Mouse (Mus musculus) stomach, embryonic 14.5 days (tissue): Measurements from ENCODE around the gene Tmub1. TPM values are rescaled to one million over a fixed set of nuclear protein-coding genes. Genes with fewer than 3 reads are reported as not detected.
A peak's percentile ranks its signal among the peaks of the same experiment; 100 is the strongest.

Experiments
- ATAC-seq: fragments of 200-750 bp; cut with Nextera tagmentation; 2 replicates; pipeline ENCODE4 v1.8.0; 2017; ENCODE audit warnings: low read depth, moderate TSS enrichment; ENCODE audit not compliant: insufficient number of reproducible peaks, insufficient read depth, low FRiP score
- H3K27ac ChIP-seq: fragments of 300-500 bp; sonication (generic); 2 replicates; pipeline ENCODE4 v1.5.1; 2014; ENCODE audit warnings: mild to moderate bottlenecking, low read length, moderate library complexity, mixed read lengths
- H3K27me3 ChIP-seq: fragments of 300-500 bp; sonication (generic); 2 replicates; pipeline ENCODE4 v1.6.1; 2014; ENCODE audit warnings: low read length, control low read depth, mixed read lengths; ENCODE audit not compliant: control insufficient read depth, insufficient read depth
- H3K36me3 ChIP-seq: fragments of 300-500 bp; sonication (generic); 2 replicates; pipeline ENCODE4 v1.6.1; 2014; ENCODE audit warnings: mild to moderate bottlenecking, control low read depth, low read length, moderate library complexity, mixed read lengths; ENCODE audit not compliant: control insufficient read depth, insufficient read depth
- H3K4me1 ChIP-seq: fragments of 300-500 bp; sonication (generic); 2 replicates; pipeline ENCODE4 v1.6.1; 2014; ENCODE audit warnings: low read length, control low read depth, mixed read lengths; ENCODE audit not compliant: control insufficient read depth, insufficient read depth
- H3K4me2 ChIP-seq: fragments of 300-500 bp; sonication (generic); replicated peaks from 2 replicates; pipeline ENCODE4 v1.6.1; 2014; ENCODE audit warnings: low read depth, low read length, control low read depth
- H3K4me3 ChIP-seq: fragments of 300-500 bp; sonication (generic); 2 replicates; pipeline ENCODE4 v1.5.1; 2014; ENCODE audit warnings: low read depth, low read length, control low read depth
- H3K9ac ChIP-seq: fragments of 300-500 bp; sonication (generic); replicated peaks from 2 replicates; pipeline ENCODE4 v1.6.1; 2014; ENCODE audit warnings: low read depth, mild to moderate bottlenecking, control low read depth, low read length, moderate library complexity, mixed read lengths
- H3K9me3 ChIP-seq: fragments of 300-500 bp; sonication (generic); 2 replicates; pipeline ENCODE4 v1.6.1; 2016; ENCODE audit warnings: low read depth, low read length, control low read depth; ENCODE audit not compliant: control insufficient read depth
- WGBS: fragments of 180-500 bp; shearing (Covaris S2); extraction: QIAGEN DNeasy Blood & Tissue Kit; methylation state at CpG from one replicate; pipeline ENCODE4 v1.1.7; 2014; 5-methylcytosine and 5-hydroxymethylcytosine counted together
- polyA plus RNA-seq: library from polyadenylated mRNA; unstranded; fragments of >200 nt; fragmentation: Nextera tagmentation; extraction: Ambion mirVana; gene quantifications from 2 replicates; pipeline ENCODE4 v1.2.1, GENCODE M21; 2014

Tmub1 gene
- polyA plus RNA-seq, 1 experiment from 2014 or later, result 27.6 TPM

DNA sequence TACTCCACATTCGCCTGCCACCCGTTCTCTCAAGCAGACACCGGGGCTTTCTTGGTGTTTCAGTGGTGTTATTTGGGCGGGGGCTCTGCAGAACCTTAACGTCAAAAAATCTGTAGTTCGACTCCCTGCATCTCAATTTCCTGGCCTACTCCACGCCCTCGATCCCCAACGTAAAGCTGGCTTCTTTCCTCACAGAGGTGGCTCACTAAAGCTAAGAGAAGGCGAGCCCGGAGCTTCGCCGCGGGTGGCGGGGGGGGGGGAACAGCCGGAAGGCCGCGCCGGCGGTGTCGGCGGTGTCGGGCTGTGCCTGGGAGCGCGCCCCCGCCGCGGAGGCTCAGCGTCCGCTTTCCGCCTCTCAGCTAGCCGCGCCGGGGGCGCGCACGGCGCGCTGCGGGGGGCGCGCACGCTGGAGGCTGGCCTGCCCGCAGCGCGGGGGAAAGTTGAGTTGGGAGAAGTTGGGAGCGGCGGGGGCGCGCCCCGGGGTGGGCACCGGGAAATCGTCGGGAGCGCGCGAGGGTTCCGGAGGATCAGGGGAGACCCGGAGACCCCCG is 22.7 kb downstream of the Tmub1 start:
- WGBS, result 1% methylated on average over 53 of the region's 60 CpGs
- H3K4me3 ChIP-seq, result peak overlapping the region; percentile 67
- peaks cover 9% of the 10 kb centered on the region for H3K36me3 ChIP-seq
- H3K4me2 ChIP-seq, result peak overlapping the region; percentile 96
- H3K27me3 ChIP-seq, result no peaks in the 10 kb centered on the region
- 0 out of 2 replicates have a peak, but pooled peaks have one; percentile 4 for ATAC-seq
- no peaks in the 10 kb centered on the region for H3K9me3 ChIP-seq
- peak overlapping the region; percentile 71 for H3K9ac ChIP-seq
- peak overlapping the region; percentile 93 for H3K27ac ChIP-seq
- H3K4me1 ChIP-seq, result peaks cover 40% of the 10 kb centered on the region

DNA sequence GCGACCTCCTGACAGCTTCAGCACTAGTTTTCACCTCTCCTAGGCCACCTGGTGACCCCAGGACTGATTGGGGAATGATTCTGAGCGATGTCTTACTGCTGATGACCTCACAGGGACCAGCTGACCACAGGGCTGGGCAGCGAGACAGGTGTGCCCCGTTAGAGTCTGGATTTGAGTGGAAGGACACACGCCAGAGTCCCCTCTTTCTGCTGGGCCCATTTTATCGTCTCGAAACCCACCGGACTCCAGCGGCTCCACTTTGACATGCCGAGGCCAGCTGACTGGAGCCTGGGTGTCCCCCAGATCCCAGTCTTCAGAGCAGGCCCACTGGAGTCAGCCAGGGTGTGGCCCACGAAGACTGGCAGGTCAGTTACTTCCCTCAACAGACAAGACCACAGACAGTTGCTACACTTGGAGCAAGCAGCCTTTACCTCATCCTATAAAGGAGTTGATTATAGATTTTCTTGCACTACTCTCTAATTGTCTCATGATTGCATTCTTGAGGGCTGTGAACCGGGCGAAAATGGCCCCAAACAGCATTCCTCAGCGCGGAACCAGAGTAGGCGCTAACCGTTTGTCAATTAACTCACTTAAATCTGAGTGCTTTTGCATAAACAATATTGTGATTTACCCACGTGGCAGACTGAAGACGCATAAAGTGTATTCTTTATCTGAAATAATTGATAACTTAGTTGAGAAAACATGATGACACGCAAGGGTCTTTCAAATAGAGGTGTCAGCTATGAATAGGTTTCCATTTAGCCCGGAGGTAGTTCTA is 23.5 kb downstream of the Tmub1 start:
- H3K36me3 ChIP-seq, result peaks cover 8% of the 10 kb centered on the region; the same call in 1 of the 2 replicates
- 10% methylated on average over 21 of the region's 21 CpGs for WGBS

DNA sequence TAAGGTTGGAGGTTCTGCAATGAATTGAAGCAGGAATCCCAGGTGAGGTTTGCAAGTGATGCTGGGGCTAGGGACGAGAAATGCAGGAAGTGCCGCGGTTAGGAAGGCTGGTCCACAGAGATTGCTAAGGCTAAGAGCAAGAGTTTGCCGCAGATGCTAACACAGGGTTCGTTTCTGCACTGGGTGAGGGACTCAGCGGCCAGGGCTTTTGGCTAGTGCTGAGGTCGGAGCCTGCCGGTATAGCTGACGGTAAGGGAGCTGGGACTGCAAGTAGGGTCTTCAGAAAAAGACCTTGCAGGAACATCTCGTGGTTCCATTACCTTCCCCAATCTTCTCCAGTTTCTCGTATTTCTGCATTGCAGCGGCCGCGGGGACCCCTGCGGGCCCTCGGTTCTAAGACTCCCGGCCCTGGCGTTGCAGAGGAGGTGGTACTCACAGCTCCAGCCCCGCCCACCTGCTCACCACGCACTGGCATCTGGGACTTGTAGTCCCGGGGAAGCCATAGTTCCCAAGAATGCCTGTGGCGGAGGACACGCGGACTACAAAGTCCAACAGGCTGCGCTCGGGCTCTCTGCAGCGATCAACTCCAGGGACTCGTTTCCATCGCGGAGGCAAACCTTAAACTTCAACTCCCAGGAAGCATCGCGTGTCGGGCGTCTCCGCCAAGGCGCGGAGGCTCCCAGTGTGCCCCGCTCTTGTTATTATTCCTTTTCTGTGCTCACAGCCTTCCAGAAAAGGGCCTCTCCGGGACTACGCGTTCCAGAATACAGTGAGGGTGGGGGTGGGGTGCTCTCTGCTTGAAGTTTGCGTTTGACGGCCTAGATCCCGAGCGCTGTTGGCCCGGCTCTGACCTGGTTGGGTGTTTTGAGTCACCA is 24.3 kb downstream of the Tmub1 start, which contains the start of the genes Cdk5 and Slc4a2:
Gene Cdk5 (minus strand): TSS at position 402 of the 875 bp plus-strand sequence.
Gene Slc4a2 (plus strand): TSS at position 709 of the 875 bp plus-strand sequence.
- Histone ChIP-seq H3K9me3 (no peaks in the 10 kb centered on the region), H3K36me3 (peaks cover 12% of the 10 kb centered on the region; the same call in 1 of the 2 replicates), H3K4me3 (peak within 1 kb of the TSS; percentile 67), H3K27ac (peak within 1 kb of the TSS; percentile 93), H3K4me2 (peak within 1 kb of the TSS; percentile 96), H3K27me3 (no peaks in the 10 kb centered on the region), H3K4me1 (peaks cover 37% of the 10 kb centered on the region), H3K9ac (peak within 1 kb of the TSS; percentile 71)
- WGBS, result under 1% methylated on average over 46 of the region's 46 CpGs
- ATAC-seq, result peak; percentile 91

More for the DNA sequence above, 23.5 kb downstream of the Tmub1 start:
- peaks cover 40% of the 10 kb centered on the region for H3K4me1 ChIP-seq
- H3K4me3 ChIP-seq, result peak overlapping the region; percentile 67
- H3K9me3 ChIP-seq, result no peaks in the 10 kb centered on the region
- H3K9ac ChIP-seq, result peak overlapping the region; percentile 71; the same call in 1 of the 2 replicates
- H3K4me2 ChIP-seq, result peak overlapping the region; percentile 96
- no peaks in the 10 kb centered on the region for H3K27me3 ChIP-seq
- H3K27ac ChIP-seq, result peak overlapping the region; percentile 93
- no peak for ATAC-seq

DNA sequence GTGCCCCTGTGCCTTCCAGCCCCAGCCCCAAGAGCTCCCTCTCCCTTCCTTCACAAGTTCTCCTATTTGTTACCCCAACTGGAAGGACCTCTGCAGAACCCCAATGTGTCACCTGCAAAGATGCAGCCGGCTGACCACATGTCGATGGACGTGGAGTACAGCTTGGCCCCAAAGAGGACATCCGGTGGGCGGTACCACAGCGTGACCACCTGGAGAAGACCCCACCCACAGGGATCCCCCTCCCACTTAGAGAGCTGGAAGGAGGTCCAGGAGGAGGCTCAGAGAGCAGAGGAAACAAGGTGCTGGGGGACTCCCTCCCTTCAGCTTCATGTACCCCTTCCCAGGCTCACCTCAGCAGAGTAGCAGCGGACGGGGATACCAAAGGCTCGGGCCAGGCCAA is 27.3 kb downstream of the Tmub1 start:
- Histone ChIP-seq H3K36me3 (peaks cover 12% of the 10 kb centered on the region; the same call in 1 of the 2 replicates), H3K4me2 (no peak overlapping the region), H3K4me1 (peaks cover 19% of the 10 kb centered on the region), H3K9ac (no peak overlapping the region), H3K4me3 (no peak overlapping the region), H3K27ac (no peak overlapping the region), H3K9me3 (no peaks in the 10 kb centered on the region), H3K27me3 (no peaks in the 10 kb centered on the region)
- 89% methylated on average over 9 of the region's 9 CpGs for WGBS
- no peak for ATAC-seq

DNA sequence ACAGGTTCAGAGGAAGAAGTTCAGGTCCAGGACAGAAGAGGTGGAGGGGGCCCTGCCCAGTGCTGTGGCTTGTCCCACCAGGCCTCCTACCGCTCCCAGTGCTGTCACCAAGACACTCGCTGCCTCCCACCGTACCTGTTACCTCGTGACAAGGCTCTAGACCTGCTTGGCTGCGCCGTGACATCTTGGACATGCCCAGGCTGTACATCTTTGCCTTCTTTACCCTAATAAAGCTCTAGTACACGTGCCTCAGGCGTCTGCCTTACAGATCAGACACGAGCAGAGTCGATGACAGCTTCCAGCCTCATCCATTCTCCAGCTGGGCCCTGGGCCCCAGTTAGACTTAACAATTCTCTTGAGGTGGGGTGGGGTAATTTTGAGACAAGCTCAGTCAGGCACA is 30.1 kb downstream of the Tmub1 start:
- Histone ChIP-seq H3K27me3 (no peaks in the 10 kb centered on the region), H3K9ac (no peak overlapping the region), H3K27ac (no peak overlapping the region), H3K4me2 (no peak overlapping the region), H3K9me3 (no peaks in the 10 kb centered on the region), H3K36me3 (peaks cover 12% of the 10 kb centered on the region; the same call in 1 of the 2 replicates), H3K4me1 (peaks cover 8% of the 10 kb centered on the region), H3K4me3 (no peak overlapping the region)
- 85% methylated on average over 10 of the region's 10 CpGs for WGBS
- no peak for ATAC-seq

DNA sequence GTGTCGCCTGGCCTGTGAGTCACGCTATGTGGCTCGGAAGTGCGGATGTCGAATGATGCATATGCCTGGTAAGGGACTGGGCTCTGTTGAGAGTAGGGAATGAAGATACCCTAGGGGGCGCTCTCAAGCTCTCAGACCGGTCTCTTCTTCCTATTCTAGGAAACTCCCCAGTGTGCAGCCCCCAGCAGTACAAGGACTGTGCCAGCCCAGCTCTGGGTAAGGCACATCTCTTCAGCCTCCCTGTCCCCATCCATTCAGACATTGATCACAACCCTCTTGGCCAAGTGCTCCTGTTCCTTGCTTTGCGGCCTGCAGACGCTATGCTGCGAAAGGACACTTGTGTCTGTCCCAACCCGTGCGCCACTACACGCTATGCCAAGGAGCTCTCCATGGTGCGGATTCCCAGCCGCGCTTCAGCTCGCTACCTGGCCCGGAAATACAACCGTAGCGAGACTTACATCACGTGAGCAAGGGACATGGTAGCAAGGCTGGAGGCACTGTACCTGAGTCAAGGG is 31.4 kb downstream of the Tmub1 start:
- Histone ChIP-seq H3K36me3 (peaks cover 12% of the 10 kb centered on the region; the same call in 1 of the 2 replicates), H3K4me1 (0 out of 2 replicates have a peak, but pooled peaks cover 3% of the 10 kb centered on the region), H3K27me3 (no peaks in the 10 kb centered on the region), H3K9me3 (no peaks in the 10 kb centered on the region), H3K9ac (no peak overlapping the region), H3K4me2 (peak overlapping the region; percentile 20; the same call in 1 of the 2 replicates), H3K4me3 (no peak overlapping the region), H3K27ac (no peak overlapping the region)
- WGBS, result 2% methylated on average over 21 of the region's 21 CpGs
- peak; percentile 50 for ATAC-seq

DNA sequence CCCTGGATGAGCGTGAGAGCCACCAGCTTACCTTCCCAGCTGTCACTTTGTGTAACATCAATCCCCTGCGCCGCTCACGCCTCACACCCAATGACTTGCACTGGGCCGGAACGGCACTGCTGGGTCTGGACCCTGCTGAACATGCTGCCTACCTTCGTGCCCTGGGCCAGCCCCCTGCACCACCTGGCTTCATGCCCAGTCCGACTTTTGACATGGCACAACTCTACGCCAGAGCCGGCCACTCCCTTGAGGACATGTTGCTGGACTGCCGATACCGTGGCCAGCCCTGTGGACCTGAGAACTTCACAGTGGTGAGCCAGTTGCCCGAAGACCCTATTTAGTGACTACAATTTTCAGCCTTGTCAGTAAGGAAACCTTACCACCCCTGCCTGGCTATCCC is 33.7 kb downstream of the Tmub1 start:
- no peak overlapping the region for H3K4me2 ChIP-seq
- H3K9ac ChIP-seq, result no peak overlapping the region
- no peaks in the 10 kb centered on the region for H3K27me3 ChIP-seq
- 77% methylated on average over 13 of the region's 13 CpGs for WGBS
- no peak overlapping the region for H3K27ac ChIP-seq
- peaks cover under 1% of the 10 kb centered on the region; the same call in 1 of the 2 replicates for H3K36me3 ChIP-seq
- H3K4me1 ChIP-seq, result 0 out of 2 replicates have a peak, but pooled peaks cover 3% of the 10 kb centered on the region
- no peaks in the 10 kb centered on the region for H3K9me3 ChIP-seq
- ATAC-seq, result no peak
- no peak overlapping the region for H3K4me3 ChIP-seq
